Mouse (Mus musculus) adrenal gland, adult (tissue): ENCODE data around the gene Sox3.

Experiments used
- DNase-seq, 2 experiments: peaks; one replicate each; pipeline ENCODE4 v3.0.0; 2022 to 2023; ENCODE audit warnings: low spot score in 1 of 2; ENCODE audit not compliant: inconsistent age in 2 of 2

Gene Sox3

GRCm38 (mm10) chrX:60892801-60893681 is at the start of gene Sox3:
Gene Sox3, minus strand, starts transcription at chrX:60893430.
- DNase-seq, result peak in 1 of 2 experiments; percentile 35

- no peak for DNase-seq
These were observed 47.0 kb upstream of the Sox3 start for GRCm38 (mm10) chrX:60940225-60940624.

GRCm38 (mm10) chrX:60899546-60899945 is 6.3 kb upstream of the Sox3 start:
- no peak for DNase-seq

GRCm38 (mm10) chrX:60898641-60899040 is 5.4 kb upstream of the Sox3 start:
- no peak for DNase-seq

- no peak for DNase-seq
These were observed 3.1 kb upstream of the Sox3 start for GRCm38 (mm10) chrX:60896296-60896695.

- no peak for DNase-seq
These were observed 2.2 kb upstream of the Sox3 start for GRCm38 (mm10) chrX:60895416-60895815.

- no peak for DNase-seq
These were observed 702 bp upstream of the Sox3 start for GRCm38 (mm10) chrX:60893720-60894543.

GRCm38 (mm10) chrX:60892098-60892800 is 981 bp downstream of the Sox3 start:
- DNase-seq, result peak; percentile 5 to 40

- DNase-seq, result peak in 1 of 2 experiments; percentile 43
These were observed 1.7 kb downstream of the Sox3 start for GRCm38 (mm10) chrX:60891329-60892095.

GRCm38 (mm10) chrX:60890651-60891050 is 2.6 kb downstream of the Sox3 start:
- no peak for DNase-seq

GRCm38 (mm10) chrX:60889956-60890485 is 3.2 kb downstream of the Sox3 start:
- DNase-seq, result no peak
